Mouse (Mus musculus): ENCODE results near the gene Zfp942.

Zfp942 gene

GRCm38 (mm10) chr17:21962107-21962907 lies at the start of gene Zfp942, which contains the start of gene Zfp943:
Gene Zfp942 (minus strand): TSS chr17:21962464.
Gene Zfp943 (plus strand): TSS chr17:21962552.
- peak; percentile 27 to 65 for DNase-seq (ENCODE audit: low spot score in 2 of 2)

GRCm38 (mm10) chr17:21963302-21963701 lies 1.0 kb upstream of the Zfp942 start:
- DNase-seq (ENCODE audit: low spot score in 2 of 2): no peak

- DNase-seq (ENCODE audit: low spot score in 2 of 2): peak; percentile 23 to 59
Measured at GRCm38 (mm10) chr17:21909456-21910052, 52.7 kb downstream of the Zfp942 start, which contains the start of gene Zfp995. Gene Zfp995 (minus strand): TSS chr17:21909926.

GRCm38 (mm10) chr17:21909039-21909438 lies 53.2 kb downstream of the Zfp942 start:
- DNase-seq (ENCODE audit: low spot score in 2 of 2): no peak
